Mouse (Mus musculus): ENCODE measurements around the gene Grin3b. TPM values are rescaled to one million over a fixed set of nuclear protein-coding genes. Genes with fewer than 3 reads are reported as not detected.

The Grin3b gene
- total and polyA plus RNA-seq, 2 experiments from 2014 or later, result 0.34 TPM; not detected in 1

DNA sequence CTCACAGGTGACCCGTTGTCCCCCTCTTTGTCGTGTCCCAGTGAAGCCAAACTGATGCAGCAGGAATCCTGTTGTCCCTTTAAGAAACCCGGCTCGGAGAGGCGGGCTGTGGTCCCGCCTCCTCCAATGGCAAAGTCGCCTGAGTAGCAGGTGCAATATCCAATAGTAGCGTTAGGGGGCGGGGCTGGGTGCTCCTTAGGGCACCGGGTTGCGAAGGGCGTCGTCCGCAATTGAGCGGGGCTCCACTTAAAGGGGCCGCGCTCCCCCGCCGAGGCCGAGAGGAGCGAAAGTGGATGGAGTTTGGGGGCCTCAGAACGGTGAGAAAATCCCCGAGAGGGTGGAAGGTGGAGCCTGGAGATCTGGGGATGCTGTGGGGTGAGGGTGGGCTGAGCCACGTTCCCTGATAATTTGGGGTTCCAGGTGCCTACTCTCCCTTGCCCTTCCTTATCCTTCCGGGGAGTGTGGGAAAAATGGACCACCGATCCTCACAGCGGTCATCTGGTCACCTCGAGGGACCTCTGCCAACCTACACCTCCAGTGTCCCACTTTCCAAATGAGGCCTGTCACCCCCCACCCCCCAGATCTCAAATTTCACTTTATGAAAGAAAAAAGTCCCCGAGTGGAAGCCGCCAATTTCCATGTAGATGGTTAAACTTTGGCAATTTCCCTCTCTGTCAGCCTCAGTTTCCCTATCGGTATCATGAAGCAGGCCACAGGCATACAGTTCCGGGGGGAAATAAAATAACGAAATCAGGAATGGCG, 25.9 kb downstream of the Grin3b start, which contains the start of gene Abca7:
Gene Abca7, plus strand, starts transcription at position 223 of the 762 bp plus-strand sequence.
- TF ChIP-seq CTCF (IDR thresholded peaks at IDR 0.05; ENCODE audit: low read depth) (no peak), EP300 (IDR thresholded peaks at IDR 0.05; ENCODE audit: low read depth) (no peak)
- DNase-seq (ENCODE audit: low spot score) (peak; percentile 93), ATAC-seq (ENCODE audit: insufficient read depth, low read depth) (peak; percentile 89)
- Histone ChIP-seq H3K4me1 (ENCODE audit: control insufficient read depth, insufficient read depth) (peaks cover 12% of the 10 kb centered on the region; the same call in 1 of the 2 replicates), H3K4me3 (ENCODE audit: low read depth, low read length) (peak within 1 kb of the TSS; percentile 59), H3K4me2 (ENCODE audit: low read depth, low read length) (peak within 1 kb of the TSS; percentile 89), H3K36me3 (replicated peaks; ENCODE audit: control insufficient read depth, insufficient read depth, low read length) (peaks cover 41% of the 10 kb centered on the region), H3K9ac (replicated peaks; ENCODE audit: low read depth, low read length) (peak within 1 kb of the TSS; percentile 58), H3K27me3 (ENCODE audit: control insufficient read depth, insufficient read depth, low read length) (no peaks in the 10 kb centered on the region), H3K27ac (ENCODE audit: low read depth) (peak within 1 kb of the TSS; percentile 52; the same call in 1 of the 2 replicates), H3K9me3 (replicated peaks; ENCODE audit: control insufficient read depth, low read length) (no peaks in the 10 kb centered on the region)
- WGBS, result under 1% methylated on average over 34 of the region's 34 CpGs

DNA sequence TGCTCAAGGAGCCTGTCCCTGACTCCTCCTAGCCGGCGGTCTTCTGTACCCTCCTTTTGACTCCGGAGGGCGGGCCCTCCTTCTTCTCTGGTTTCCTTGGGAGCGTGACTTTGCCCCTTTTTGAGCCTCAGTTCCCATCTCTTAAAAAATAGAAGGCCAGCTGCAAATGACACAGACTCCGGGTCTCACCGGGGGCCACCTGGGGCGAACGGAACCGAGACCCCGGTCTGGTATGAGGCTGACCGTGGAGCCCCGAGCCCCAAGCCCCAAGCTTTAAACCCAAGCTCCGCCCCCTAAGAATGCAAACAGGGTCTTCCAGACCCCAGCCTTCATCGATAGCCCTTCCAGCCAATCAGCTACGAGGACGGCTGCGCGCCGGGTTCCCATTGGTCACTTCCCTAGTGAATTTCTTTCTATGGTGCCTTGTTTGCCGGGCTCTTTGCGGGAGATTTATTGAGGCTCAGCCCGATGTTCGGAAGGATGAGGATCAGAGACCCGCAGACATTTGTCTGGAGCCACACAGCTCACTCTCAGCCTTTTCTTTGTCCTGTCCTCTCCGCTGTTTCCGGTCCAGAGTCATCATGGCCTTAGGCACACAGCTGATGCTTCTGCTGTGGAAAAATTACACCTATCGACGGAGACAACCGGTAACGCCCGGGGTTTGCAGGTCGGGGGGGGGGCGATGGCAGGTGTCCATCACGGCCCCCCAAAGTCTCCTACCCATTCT, 26.7 kb downstream of the Grin3b start:
- ATAC-seq (ENCODE audit: insufficient read depth, low read depth) (peak; percentile 25; the same call in 1 of the 2 replicates), DNase-seq (ENCODE audit: low spot score) (peak; percentile 57)
- Histone ChIP-seq H3K27me3 (ENCODE audit: control insufficient read depth, insufficient read depth, low read length) (no peaks in the 10 kb centered on the region), H3K9me3 (replicated peaks; ENCODE audit: control insufficient read depth, low read length) (no peaks in the 10 kb centered on the region), H3K4me2 (ENCODE audit: low read depth, low read length) (peak overlapping the region; percentile 89), H3K27ac (ENCODE audit: low read depth) (0 out of 2 replicates have a peak overlapping the region, but pooled peaks have one; percentile 18), H3K36me3 (replicated peaks; ENCODE audit: control insufficient read depth, insufficient read depth, low read length) (peaks cover 34% of the 10 kb centered on the region), H3K4me3 (ENCODE audit: low read depth, low read length) (peak overlapping the region; percentile 59), H3K9ac (replicated peaks; ENCODE audit: low read depth, low read length) (peak overlapping the region; percentile 58), H3K4me1 (ENCODE audit: control insufficient read depth, insufficient read depth) (peaks cover 12% of the 10 kb centered on the region; the same call in 1 of the 2 replicates)
- no peak for TF ChIP-seq EP300 (IDR thresholded peaks at IDR 0.05; ENCODE audit: low read depth)
- TF ChIP-seq CTCF (IDR thresholded peaks at IDR 0.05; ENCODE audit: low read depth), result no peak
- WGBS, result under 1% methylated on average over 35 of the region's 35 CpGs

- DNase-seq (ENCODE audit: low spot score) (peak; percentile 28), ATAC-seq (ENCODE audit: insufficient read depth, low read depth) (peak; percentile 17; the same call in 1 of the 2 replicates)
- Histone ChIP-seq H3K4me3 (ENCODE audit: low read depth, low read length) (peak overlapping the region; percentile 59), H3K9me3 (replicated peaks; ENCODE audit: control insufficient read depth, low read length) (no peaks in the 10 kb centered on the region), H3K9ac (replicated peaks; ENCODE audit: low read depth, low read length) (no peak overlapping the region), H3K4me1 (ENCODE audit: control insufficient read depth, insufficient read depth) (peaks cover 16% of the 10 kb centered on the region), H3K27me3 (ENCODE audit: control insufficient read depth, insufficient read depth, low read length) (no peaks in the 10 kb centered on the region), H3K4me2 (ENCODE audit: low read depth, low read length) (peak overlapping the region; percentile 89), H3K27ac (ENCODE audit: low read depth) (0 out of 2 replicates have a peak overlapping the region, but pooled peaks have one; percentile 18), H3K36me3 (replicated peaks; ENCODE audit: control insufficient read depth, insufficient read depth, low read length) (peaks cover 28% of the 10 kb centered on the region)
- 14% methylated on average over 15 of the region's 15 CpGs for WGBS
- TF ChIP-seq CTCF (IDR thresholded peaks at IDR 0.05; ENCODE audit: low read depth) (no peak), EP300 (IDR thresholded peaks at IDR 0.05; ENCODE audit: low read depth) (no peak)
Measured at GRCm38 (mm10) chr10:79997819-79998218, 27.3 kb downstream of the Grin3b start.

- Histone ChIP-seq H3K4me1 (ENCODE audit: control insufficient read depth, insufficient read depth) (peaks cover 20% of the 10 kb centered on the region), H3K9ac (replicated peaks; ENCODE audit: low read depth, low read length) (no peak overlapping the region), H3K9me3 (replicated peaks; ENCODE audit: control insufficient read depth, low read length) (no peaks in the 10 kb centered on the region), H3K27ac (ENCODE audit: low read depth) (no peak overlapping the region), H3K4me3 (ENCODE audit: low read depth, low read length) (no peak overlapping the region), H3K4me2 (ENCODE audit: low read depth, low read length) (no peak overlapping the region), H3K36me3 (replicated peaks; ENCODE audit: control insufficient read depth, insufficient read depth, low read length) (peaks cover 4% of the 10 kb centered on the region; the same call in 1 of the 2 replicates), H3K27me3 (ENCODE audit: control insufficient read depth, insufficient read depth, low read length) (no peaks in the 10 kb centered on the region)
- ATAC-seq (ENCODE audit: insufficient read depth, low read depth) (no peak), DNase-seq (ENCODE audit: low spot score) (no peak)
- no peak for TF ChIP-seq EP300 (IDR thresholded peaks at IDR 0.05; ENCODE audit: low read depth)
- TF ChIP-seq CTCF (IDR thresholded peaks at IDR 0.05; ENCODE audit: low read depth), result no peak
- 87% methylated on average over 9 of the region's 9 CpGs for WGBS
Measured at GRCm38 (mm10) chr10:80001945-80002344, 31.4 kb downstream of the Grin3b start.

DNA sequence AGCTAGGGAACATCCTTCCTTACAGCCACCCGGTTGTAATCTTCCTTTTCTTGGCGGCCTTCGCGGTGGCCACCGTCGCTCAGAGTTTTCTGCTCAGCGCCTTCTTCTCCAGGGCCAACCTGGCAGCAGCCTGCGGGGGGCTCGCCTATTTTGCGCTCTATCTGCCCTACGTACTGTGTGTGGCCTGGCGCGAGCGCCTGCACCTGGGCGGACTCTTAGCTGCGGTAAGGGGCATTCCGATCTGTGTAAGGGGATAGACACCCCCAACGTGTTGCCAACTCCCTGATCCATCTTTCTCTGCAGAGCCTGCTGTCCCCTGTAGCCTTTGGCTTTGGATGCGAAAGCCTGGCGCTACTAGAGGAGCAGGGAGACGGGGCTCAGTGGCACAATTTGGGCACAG, 32.3 kb downstream of the Grin3b start:
- Histone ChIP-seq H3K36me3 (replicated peaks; ENCODE audit: control insufficient read depth, insufficient read depth, low read length) (peaks cover 4% of the 10 kb centered on the region; the same call in 1 of the 2 replicates), H3K4me1 (ENCODE audit: control insufficient read depth, insufficient read depth) (peaks cover 11% of the 10 kb centered on the region), H3K27me3 (ENCODE audit: control insufficient read depth, insufficient read depth, low read length) (no peaks in the 10 kb centered on the region), H3K27ac (ENCODE audit: low read depth) (peak overlapping the region; percentile 63), H3K9ac (replicated peaks; ENCODE audit: low read depth, low read length) (no peak overlapping the region), H3K9me3 (replicated peaks; ENCODE audit: control insufficient read depth, low read length) (no peaks in the 10 kb centered on the region), H3K4me3 (ENCODE audit: low read depth, low read length) (no peak overlapping the region), H3K4me2 (ENCODE audit: low read depth, low read length) (no peak overlapping the region)
- no peak for ATAC-seq (ENCODE audit: insufficient read depth, low read depth)
- 32% methylated on average over 21 of the region's 21 CpGs for WGBS
- DNase-seq (ENCODE audit: low spot score), result no peak
- no peak for TF ChIP-seq EP300 (IDR thresholded peaks at IDR 0.05; ENCODE audit: low read depth)
- TF ChIP-seq CTCF (IDR thresholded peaks at IDR 0.05; ENCODE audit: low read depth), result no peak
